Mouse (Mus musculus): Measurements from ENCODE around the gene Lingo3.

The Lingo3 gene

DNA sequence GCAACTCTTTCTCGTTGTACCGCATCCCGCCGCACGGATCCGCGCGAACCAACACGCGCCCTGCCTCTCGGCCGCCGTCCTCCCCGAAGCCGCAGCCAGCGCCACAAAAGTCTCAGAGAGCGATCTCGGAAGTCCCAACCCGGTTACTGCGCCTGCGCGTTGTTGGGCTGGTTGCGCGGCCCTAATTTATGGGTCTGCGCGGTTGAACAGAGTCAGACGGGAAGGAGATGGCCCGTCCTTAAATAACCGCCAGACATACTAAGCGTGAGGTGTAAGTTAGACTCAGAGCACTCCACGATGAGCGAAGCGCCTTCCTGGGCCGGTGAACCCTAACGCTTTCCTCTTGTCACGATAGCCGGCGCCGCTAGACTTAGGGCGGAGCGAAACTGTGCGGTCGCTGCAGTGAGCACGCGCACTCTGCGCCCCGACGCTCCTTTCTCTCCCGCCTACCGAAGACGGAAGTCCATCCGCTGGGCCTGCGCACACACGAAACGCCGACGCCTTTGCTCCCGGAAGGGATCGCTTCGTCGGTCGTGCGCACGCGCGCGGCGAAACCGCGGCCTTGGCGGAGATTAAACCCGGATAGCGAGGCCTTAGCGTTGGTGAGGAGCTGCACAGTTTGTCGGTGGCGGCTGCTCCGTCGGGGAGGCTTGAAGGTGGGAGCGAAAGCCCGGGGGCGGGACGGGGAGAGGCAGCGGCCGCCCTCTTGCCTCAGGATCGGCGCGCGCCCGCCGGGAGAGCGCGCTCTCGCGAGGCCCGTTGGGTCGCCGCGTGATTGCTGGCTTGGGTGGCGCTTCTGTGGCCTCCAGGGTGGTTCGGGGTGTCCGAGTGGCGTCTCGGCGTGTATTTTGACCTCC, 45.5 kb downstream of the Lingo3 start, which contains the start of the genes Sf3a2 and Plekhj1:
TSS of gene Sf3a2 (plus strand) at position 49 of the 857 bp plus-strand sequence.
TSS of gene Plekhj1 (minus strand) at position 477 of the 857 bp plus-strand sequence.
- peak; percentile 98 for DNase-seq

DNA sequence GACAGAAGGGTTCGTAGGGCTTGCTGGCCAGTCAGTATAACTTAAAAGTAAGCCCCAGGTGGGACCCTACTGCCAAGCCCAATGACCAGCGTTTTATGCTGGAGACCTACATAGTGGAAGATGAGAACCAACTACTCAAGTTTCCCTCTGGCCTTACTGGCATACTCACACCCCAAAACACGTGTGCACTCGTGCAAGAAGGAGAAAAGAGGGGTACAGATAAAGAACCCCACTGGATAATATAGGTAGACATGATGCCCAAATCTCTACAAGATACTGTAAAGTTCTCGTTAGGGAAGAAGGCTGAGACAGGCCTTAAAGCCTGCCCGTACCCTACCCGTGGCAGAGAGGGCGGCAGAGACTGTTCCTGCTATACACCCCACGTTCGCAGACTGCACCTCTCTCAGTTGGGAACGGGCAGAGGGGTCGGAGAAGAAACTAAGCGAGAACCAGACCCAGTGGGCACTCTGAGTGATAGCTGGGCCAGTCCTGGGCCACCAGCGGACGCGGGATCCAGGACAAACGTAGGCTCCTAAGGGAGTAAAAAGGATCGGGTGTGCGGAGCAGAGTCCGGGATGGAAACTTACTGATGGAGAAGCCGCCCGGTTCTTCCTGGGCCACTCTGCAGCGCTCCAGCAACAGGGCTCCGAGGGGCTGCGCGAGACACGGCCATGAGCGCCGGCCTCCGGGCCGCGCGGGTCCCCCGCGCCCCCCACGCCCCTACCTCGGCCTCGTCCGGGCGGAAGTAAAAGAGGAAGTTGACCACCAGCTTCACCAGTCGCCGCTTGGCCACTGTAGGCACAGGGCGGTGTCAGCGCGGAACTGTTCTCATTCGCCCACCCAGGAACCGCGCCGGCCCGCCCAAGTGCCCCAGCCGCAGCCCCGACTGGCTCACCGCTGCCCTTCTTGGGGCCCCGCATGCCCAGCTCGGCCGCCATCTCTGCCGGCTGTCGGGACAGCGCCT, 46.4 kb downstream of the Lingo3 start:
- DNase-seq: peak; percentile 81

DNA sequence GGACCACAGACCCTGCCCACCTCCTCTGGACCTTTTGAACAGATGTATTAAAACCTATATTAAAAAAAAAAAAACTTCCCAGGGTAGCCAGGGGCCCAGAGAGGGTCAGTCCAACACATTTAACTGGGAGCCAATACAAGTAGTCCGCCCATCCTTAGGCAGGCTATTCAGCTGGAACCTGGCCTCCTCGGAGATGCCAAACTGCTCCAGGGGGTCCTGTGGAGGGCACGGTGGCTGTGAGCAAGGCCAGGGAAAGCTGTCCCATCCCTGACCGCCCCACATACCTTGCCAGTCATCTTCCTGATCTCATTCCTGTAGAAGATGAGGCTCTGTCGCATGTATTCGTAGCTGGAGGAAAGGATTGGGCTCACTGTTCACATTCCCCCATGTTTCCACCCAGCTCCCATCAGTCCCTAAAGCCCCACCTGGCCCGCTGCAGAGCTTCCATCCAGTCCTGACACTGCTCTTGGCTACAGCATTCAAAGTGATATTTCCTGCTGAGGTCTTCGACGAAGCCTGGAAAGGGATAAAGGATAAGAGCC, 47.5 kb downstream of the Lingo3 start:
- DNase-seq: no peak

DNA sequence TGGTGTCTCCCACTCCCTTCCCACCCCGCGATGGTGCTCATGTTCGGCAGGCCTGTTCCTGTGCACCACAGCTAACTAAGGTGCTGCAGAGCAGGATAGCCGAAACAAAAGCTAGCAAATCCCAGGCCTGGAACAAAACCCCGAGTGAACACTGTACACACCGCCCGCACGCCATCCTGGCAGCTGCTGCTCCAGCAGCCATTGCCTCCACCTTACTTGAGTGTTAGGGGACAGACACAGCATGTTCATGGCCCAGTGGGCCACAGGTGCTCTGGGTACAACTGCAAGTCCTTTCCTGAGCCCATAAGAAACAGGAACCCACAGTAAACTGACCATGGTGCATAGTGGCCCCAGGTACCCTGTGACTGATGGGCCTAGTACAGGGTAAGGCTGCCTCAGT, 49.1 kb downstream of the Lingo3 start:
- no peak for DNase-seq

DNA sequence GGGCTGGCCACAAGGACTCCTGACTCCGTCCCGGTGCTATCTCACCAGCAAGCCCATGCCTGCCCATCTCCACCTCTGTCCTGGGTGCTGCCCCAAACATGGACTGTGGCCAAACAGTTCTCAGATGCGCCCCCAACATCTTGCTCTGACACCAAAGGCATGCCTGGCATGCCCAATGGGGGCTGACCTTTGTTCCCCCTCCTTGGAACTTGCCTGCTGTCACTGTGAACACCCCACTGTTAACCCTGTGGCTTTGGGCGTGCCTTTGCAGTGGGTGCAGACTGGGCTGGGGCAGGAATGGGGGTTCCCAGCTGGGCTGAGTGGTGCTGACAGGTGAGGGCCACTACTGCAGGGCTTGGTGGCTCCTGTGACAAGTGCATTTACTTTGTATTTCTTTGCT, 50.0 kb downstream of the Lingo3 start:
- no peak for DNase-seq

DNA sequence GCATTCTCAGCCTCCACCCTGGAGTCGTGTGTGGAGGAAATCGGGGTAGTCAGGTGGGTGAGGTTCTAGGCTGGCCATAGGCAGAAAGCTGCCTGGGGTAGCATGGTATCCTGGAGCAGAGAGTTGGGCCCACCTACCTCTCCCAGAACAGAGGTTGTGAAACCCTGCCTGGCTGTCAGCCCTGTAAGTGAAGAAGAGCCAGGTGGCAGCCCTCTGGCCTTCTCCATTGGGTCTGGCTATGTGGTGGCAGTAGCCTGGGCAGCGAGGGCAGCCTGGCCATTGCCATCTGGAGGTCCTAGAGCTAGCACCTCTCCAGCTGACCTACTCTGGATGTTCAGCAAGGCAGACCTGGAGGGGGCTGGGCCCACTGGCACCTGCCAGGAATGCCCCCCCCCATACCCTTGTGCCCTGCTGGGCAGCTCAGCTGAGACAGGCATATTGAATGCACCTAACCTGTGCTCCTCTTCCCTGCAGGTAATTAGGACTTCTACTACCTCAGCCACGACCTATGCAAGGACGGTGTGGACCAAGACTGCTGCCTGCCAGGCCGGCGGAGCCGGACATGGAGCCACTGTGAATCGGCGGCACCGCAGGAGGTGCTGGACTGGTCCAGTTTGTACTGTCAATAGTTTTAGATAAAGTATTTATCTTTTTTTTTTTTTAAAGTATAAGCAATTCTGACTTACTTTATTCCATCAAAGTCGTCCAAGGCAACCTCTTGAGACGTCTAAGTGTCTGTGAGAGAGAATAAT, 50.6 kb downstream of the Lingo3 start:
- no peak for DNase-seq

DNA sequence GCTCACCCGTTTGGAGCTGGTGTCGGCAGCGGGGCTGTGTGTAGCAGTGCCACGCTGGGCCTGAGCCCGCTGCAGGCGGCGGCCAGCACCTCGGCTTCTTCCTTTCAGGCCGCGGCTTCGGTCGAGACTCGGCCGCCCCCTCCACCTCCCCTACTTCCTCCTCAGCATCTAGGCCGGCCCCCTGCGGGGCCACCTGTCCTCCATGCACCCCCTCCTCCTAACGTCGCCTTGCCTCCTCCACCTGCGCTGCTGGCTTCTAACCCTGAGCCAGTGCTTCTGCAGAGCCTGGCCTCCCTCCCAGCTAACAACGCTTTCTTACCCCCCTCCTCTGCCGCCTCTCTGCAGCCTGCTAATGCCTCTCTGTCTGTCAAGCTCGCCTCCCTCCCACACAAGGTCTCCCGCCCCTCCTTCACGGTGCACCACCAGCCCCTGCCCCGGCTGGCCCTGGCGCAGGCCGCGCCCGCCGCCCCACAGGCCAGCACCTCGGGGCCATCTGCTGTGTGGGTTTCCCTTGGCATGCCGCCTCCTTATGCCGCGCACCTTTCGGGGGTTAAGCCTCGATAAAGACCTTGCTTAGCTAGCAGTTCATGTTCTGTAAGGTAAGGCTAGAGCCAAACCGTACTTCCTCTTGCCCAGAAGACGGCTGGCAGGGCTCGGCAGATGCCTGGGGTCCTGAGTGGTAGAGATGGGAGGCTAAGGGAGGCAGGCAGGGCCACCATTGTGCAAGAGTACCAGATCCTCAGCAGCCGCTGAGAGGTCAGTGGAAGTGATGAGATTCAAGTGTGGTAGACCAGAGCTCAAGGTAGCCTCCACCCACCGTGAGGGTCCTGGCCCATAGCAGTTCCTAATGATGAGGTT, 51.4 kb downstream of the Lingo3 start:
- DNase-seq: no peak

DNA sequence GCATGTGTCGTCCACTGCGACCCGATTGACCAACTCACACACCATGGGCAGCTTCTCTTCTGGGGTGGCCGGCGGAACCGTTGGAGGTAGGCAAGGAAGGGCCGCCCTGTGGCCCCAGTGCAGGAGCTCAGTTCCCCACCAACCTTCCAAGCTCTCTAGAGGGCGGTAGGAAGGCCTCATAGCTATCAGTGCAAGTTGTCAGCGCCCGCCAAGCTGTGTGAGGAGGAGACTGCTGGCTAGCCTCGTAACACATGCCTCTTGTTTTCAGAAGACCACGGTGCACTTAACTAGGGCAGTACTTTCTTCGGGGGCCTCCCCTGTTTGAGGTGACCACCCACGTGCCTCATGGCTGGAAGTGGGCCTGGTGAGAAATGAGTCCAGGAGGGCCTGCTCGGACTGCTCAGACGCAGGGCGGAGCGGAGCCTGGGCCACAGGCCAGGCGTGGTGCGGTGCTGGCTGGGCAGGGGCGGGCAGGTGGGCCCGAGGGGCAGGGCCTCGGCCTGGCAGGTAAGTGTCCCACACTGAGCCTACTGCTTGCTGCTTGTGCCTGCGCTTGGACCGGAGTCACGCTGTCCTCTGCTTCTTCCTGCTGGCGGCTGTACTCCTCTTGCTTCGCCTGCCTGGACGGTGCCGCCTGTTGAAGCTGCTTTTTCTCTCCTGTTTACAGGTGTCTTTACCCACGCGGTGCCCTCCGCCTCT, 52.2 kb downstream of the Lingo3 start:
- no peak for DNase-seq

DNA sequence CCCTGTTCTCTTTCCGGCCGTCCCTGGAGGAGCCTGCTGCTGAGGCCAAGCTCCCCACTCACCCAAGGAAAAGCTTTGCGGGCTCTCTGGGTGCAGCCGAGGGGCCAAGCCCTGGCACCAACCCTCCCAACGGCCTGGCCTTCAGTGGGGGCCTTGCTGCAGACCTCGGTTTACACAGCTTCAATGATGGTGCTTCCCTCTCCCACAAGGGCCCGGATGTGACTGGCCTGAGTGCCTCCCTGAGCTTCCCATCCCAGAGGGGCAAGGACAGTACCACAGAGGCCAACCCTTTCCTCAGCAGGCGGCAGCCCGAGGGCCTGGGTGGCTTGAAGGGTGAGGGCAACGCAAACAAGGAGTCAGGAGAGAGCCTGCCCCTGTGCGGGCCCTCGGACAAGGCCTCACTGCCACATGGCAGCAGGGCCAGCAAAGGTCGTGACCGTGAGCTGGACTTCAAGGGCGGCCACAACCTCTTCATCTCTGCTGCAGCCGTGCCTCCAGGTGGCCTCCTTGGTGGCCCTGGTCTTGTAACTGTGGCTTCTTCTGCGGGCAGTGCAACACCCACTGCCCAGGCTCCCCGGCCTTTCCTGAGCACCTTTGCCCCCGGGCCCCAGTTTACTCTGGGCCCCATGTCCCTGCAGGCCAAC, 53.0 kb downstream of the Lingo3 start:
- DNase-seq: no peak

DNA sequence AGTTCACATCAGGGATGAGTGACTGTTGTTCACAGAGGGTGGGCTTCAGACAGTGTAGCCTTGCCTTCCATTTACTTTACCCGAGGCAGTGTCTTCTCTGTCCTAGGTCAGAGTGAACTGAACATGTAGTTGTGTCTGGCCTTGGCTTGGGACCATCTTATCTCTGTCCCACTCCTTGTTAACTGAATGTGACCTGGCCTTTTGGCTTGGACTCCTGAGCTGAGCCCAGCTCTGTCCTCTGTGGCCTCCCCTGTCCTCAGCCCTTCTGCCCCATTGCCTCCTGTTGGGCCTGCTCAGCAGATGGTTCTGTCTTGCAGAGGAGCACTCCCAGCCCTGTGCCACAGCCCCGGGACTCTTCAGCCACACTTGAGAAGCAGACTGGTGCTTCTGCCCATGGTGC, 56.3 kb downstream of the Lingo3 start:
- no peak for DNase-seq

DNA sequence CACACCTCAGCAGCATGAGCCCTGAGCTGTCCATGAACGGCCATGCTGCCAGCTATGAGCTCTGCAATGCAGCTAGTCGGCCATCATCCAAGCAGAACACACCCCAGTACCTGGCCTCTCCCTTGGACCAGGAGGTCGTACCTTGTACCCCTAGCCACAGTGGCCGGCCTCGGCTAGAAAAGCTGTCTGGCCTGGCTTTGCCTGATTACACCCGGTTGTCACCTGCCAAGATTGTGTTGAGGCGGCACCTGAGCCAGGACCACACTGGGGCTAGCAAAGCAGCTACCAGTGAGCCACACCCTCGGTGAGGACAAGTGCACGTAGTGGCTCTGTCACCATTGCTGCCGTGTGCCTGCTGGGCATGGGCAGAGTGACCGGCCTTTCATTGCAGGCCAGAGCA, 57.9 kb downstream of the Lingo3 start:
- DNase-seq: no peak

DNA sequence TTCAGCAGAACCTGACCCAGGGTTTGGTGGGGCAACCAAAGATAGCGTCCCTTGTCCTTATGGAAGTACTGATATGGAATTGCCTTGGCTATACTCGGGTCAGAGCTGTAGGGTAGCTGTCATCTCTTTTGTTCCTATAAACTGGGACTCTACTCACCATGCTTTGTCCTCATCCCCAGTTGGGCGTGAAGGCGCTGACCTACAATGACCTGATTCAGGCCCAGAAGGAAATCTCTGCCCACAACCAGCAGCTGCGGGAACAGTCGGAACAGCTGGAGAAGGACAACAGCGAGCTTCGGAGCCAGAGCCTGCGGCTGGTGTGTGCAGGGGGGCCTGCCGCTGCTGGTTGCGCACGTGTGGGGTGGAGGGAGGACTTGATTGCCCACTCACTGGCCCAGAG, 59.0 kb downstream of the Lingo3 start:
- no peak for DNase-seq

DNA sequence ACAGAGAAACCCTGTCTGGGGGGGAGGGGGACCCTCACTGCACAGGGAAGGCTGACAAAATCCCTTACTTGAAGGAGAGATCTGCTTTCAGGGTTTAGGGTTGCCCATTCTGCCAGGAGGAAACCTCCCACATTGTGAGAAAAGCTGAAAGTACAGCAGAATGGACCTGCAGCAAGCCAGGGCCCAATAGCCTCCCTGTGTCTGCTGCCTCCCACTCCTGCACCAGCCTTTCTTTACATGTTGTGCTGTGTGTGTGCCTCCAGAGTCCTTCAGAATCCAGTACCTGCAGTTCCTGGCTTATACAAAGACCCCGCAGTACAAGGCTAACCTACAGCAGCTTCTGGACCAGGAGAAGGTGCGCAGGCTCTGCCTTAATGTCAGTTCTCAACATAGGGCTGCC, 59.5 kb downstream of the Lingo3 start:
- DNase-seq: no peak
